Mouse (Mus musculus) erythroblast, embryonic 14.5 days (primary cell): ENCODE data around the gene Cacna1c.

ENCODE experiments used
- GATA1 ChIP-seq: IDR thresholded peaks from 2 replicates; pipeline ENCODE4 v1.6.1; 2012; ENCODE audit warnings: low read length, inconsistent platforms, mixed read lengths
- TAL1 ChIP-seq: IDR thresholded peaks from 3 replicates; pipeline ENCODE4 v1.6.1; 2012; ENCODE audit warnings: low read length, inconsistent platforms, mixed read lengths

- TF ChIP-seq TAL1 (no peak), GATA1 (no peak)
Measured at GRCm38 (mm10) chr6:118802286-118802685, 393.9 kb downstream of the Cacna1c start.
